Mouse (Mus musculus): ENCODE results near the gene Galnt7.

Gene Galnt7

DNA sequence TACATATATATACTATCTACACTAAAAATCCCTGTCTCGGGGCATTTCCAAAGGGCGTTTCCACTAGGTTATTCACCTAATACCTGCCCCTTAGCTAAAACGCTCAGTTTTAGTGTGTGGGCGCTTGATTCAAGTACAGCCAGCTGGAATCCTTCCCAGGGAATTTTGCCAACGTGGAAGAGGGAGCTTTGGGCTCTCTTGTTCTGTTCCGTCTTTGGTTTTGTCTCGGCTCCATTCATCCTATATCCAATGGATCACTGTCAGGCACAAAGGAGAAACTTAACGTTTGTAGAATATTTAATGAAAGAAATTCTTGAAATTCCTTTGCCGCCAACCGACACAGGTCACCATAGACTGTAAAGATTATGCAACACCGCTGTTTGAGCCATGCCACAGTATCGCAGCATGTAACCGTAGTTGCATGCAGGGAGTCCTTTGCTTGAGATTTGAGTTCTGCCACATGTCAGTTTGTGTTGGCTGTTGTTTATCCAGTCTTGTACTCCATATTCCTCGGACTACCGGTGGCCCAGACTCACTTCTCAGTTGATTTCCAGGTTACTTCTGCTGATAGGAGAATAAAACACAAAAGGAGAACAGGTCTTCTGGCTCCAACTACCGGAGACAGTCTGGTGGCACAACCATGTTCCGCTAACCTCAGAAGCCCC, 153.9 kb downstream of the Galnt7 start:
- no peak for DNase-seq (ENCODE audit: low read depth)

DNA sequence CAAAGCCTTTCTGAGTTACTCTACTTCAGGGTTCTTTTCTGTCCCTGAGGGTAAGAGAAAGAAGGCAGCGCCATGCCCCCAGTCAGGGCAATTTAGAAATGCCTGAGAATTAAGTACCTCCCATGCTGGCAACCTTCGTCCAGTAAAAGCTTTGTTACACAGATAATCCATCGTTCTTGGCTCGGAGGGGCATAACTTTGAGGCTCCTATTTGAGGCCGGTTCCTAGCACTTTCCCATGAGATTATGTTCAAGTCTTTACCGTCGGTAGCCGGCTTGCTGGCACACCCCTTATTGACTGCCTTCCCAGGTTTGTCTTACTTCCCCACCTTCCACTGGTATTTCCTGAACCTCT, 154.4 kb downstream of the Galnt7 start:
- DNase-seq (ENCODE audit: low read depth), result no peak

DNA sequence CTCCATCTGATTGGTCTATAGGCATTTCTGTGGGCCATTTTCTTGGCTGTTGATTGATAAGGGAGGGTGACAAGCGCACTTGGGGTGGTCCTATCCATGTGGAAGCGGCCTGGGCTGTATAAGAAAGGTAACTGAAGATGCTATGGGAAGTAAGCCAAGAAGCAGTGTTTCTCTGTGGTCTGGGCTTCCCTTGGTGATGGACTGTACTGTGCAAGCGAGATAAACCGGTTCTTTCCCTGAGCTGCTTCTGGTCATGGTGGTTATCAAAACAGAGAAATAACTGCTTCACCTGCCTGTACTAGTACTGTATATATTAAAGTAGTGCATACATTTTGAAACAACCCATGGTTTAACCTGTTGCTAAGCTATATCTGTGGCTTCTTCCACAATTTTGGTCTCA, 161.0 kb downstream of the Galnt7 start:
- DNase-seq (ENCODE audit: low read depth), result no peak

DNA sequence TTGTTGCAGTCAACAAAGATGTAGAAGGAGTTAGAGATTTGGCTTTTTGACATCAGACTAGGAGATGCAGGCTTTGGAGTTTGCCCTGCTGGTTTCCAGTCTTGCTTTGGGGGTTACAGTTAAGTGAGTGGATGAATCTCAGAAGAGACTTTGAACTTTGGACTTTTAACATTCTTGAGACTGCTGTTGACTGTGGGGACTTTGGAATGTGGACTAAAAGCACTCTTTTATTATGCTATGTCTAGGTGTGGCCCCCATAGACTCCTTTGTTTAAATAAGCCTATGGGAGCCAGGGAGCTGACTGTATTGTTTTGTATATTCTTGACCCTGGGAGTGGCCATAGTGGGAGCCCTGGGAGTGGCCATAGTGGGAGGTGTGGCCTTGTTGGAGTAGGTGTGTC, 162.9 kb downstream of the Galnt7 start:
- no peak for DNase-seq (ENCODE audit: low read depth)

DNA sequence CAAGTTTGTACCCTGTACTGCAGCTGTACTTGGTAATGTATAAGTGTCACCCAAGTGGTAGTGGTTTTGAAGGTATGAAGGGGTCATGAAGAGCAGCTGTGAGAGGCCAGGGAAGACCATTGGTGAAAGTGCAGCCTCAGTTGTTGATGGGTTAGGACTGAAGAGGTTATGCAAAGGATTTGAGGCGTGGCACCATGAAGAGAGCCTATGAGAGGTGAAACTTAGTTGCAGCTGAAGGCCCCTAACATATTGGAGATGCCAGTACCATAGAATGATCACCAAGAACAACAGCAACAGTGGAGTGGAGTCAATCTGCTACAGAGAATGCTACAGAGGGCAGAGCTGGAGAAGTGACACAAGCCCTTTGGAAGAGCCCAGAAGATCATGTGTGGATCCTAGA, 163.5 kb downstream of the Galnt7 start:
- no peak for DNase-seq (ENCODE audit: low read depth)

DNA sequence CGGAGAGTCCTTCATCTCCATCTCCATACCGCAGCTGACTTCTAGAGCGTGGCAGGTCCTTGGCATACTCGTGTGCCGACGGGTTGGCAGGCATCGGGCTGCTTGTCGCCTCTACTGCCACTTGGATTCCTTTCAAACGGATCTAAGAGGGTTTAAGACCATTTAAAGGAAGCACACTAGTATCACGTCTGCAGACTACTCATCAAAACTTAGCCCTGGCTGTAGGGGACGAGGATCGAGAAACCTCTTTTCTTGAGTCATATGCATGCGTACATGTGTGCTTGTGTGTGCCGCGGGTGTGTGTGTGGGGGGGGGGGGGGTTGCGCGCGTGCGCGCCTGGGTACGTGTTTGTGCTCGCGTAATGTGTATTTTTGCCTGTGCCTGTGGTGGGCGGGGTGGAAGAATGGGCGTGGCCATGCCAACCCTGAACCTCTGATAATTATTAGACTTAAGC, 164.5 kb downstream of the Galnt7 start:
- no peak for DNase-seq (ENCODE audit: low read depth)

DNA sequence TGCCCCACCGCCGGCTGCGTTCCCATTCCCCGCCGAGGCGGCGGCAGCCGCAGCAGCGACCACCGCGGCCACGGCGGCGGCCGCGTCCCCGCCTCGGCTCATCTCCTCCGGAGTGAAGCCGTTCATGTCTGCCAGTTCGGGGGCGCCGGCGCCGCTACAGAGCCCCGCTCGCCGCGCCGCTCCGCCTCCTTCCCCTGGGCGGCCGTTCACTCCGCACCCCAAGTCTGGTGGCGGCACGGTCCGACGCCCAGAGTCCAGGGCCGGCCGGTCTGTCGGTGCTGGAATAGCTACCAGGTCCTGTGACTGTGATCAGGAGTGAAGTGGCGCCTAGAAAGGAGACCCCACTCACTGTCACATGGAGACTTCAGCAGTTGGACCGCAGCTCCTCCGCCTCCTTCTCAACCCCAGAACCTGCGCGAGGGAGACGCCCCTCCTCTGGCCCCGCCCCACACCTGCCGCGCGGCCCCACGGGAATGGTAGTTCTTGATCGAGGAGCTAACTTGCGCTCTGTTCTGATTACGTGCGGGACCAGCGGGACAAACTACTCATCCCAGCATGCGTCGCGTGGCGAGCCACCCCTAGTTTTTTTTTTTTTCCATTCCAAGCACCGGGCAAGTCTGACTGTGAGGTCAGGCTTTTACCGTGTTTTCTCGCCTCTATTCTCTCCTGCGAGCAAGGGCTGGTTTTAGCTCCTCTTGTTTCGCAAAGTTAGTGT, 165.2 kb downstream of the Galnt7 start, which contains the start of gene Sap30:
Gene Sap30 (minus strand): TSS at position 420 of the 715 bp plus-strand sequence.
- DNase-seq (ENCODE audit: low read depth), result peak; percentile 95

DNA sequence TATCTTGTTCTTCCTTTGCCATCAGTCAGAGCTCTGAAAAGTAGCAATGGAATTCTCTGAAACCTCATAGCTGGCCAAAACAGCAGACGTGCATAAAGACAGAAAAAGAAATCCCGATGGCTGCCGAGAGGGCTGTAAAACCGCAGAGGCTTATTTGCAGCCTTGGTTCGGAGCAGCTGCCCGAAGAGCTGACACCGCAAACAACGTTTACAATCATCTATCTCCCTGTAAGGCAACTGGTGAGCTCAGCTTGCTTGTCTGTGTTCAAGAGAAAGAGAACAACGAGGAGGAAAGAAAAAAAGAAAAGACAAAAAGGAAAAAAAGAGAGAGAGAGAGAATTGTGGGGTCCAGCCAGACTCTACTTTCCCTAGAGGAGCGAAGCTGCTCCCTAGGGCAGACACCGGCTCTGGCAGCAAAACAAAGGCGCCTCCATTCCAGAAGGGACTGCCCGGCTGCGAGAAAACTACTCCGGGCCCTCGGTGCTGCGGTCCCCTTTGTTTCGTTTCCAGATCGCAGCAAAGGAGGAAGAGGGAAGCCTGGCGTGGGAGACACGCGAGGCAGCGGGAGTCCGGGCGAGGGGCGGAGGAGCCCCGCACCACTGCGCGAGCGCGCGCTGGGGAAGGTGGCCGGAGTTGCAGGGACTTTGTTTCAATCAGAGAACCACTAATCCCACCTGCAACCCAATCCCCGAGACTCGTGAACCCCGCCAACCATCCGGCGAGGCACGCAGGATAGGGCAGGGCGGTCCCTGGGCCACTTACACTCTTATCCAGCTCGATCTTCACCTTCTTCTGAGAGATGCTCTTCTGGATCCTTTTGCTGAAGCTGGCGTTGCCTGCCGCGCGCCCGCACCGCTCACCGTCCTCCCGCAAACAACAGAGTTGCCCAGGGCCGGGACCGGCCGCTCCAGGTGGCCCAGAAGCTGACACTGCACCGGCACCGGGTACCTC, 166.1 kb downstream of the Galnt7 start:
- DNase-seq (ENCODE audit: low read depth), result peak; percentile 20

DNA sequence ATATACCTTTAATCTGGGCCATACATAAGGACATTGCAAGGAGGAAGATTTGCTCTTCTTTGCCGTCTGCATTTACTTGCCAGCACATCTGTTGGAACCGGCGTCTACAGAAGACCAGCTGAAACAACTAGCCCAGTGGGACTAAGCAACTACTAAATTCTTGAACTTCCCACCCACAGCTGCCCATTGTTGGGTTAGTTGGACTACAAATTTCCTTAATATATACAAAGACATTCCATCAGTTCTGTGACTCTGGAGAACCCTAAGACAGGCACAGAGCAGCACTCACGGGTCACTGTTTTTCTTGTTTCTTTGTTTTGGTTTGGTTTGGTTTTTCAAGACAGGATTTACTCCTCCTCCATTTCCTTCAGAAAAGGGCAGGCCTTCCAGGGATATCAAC, 172.2 kb downstream of the Galnt7 start:
- DNase-seq (ENCODE audit: low read depth), result no peak

DNA sequence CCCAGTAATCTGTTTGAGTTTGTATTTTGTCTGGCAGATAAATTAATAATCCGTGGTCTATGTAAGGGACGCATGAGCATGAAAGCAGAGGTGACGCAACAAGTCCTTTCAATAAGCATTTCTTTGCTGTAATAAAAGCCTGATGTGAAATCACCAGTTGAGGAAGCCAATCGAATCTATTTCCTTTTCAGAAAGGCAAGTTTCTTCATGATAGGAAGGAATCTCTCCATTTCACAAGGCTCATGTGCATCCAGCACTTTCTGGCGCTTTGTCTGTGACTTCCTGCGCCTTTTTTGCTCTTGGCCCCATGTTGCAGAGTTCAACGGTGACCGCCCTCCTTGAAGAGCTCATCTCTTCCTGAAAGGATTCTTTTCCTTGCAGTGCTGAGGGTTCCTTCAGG, 173.1 kb downstream of the Galnt7 start:
- no peak for DNase-seq (ENCODE audit: low read depth)

DNA sequence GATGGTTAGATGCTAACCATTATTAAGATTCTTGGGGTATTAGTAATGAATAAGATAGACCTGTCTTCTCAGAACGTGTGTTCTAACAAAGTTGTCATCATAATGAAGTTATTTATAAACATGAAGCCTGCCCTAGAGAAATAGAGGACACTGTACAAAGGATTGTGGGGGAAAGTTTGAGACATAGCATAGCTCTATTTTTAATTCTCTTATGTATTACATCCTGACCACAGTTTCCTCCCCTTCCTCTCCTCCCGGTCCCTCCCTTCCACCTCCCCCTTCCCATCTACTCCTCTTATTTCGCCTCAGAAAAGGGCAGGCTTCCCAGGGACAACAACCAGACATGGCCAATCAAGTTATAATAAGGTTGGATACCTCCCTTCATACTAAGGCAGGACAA, 174.4 kb downstream of the Galnt7 start:
- DNase-seq (ENCODE audit: low read depth), result no peak
